Mouse (Mus musculus) granulocyte monocyte progenitor cell, adult 5-6 weeks (primary cell): ENCODE data around the gene Rxra. TPM values are rescaled to one million over a fixed set of nuclear protein-coding genes. Genes with fewer than 3 reads are reported as not detected.

Experiments used
- ATAC-seq: replicated peaks from 2 replicates; pipeline ENCODE4 v1.8.0; 2016; ENCODE audit warnings: mild to moderate bottlenecking, moderate TSS enrichment, inconsistent platforms; ENCODE audit not compliant: poor library complexity, severe bottlenecking
- total RNA-seq, 2 experiments: library from RNA; stranded (forward) in 1 of 2; stranded (reverse) in 1 of 2; fragments of 200-712, 200-1000 nt in 1 of 2; fragments of >200 nt in 1 of 2; fragmentation: Nextera tagmentation in 1 of 2; gene quantifications; 2 replicates each; pipeline ENCODE4 v1.2.3; 2014 to 2017

Gene Rxra
- total RNA-seq, 2 experiments from 2014 or later: 0.77 to 1.8 TPM

GRCm38 (mm10) chr2:27692608-27693007 is 16.4 kb downstream of the Rxra start:
- no peak for ATAC-seq

- peak; percentile 55 for ATAC-seq
Measured at GRCm38 (mm10) chr2:27693684-27694083, 17.4 kb downstream of the Rxra start.

- ATAC-seq: no peak
Measured at GRCm38 (mm10) chr2:27699574-27699973, 23.3 kb downstream of the Rxra start.

- ATAC-seq: peak; percentile 16; the same call in 1 of the 2 replicates
Measured at GRCm38 (mm10) chr2:27702283-27702682, 26.0 kb downstream of the Rxra start.

- ATAC-seq: no peak; the same call in 1 of the 2 replicates
Measured at GRCm38 (mm10) chr2:27702904-27703666, 26.8 kb downstream of the Rxra start.

- ATAC-seq: no peak
Measured at GRCm38 (mm10) chr2:27703852-27704640, 27.8 kb downstream of the Rxra start.

- ATAC-seq: no peak
Measured at GRCm38 (mm10) chr2:27704641-27705040, 28.4 kb downstream of the Rxra start.

GRCm38 (mm10) chr2:27710871-27711382 is 34.7 kb downstream of the Rxra start:
- ATAC-seq: no peak

GRCm38 (mm10) chr2:27712626-27713025 is 36.4 kb downstream of the Rxra start:
- ATAC-seq: no peak

- ATAC-seq: no peak
Measured at GRCm38 (mm10) chr2:27713378-27713777, 37.1 kb downstream of the Rxra start.

GRCm38 (mm10) chr2:27714131-27714530 is 37.9 kb downstream of the Rxra start:
- ATAC-seq: peak; percentile 68

GRCm38 (mm10) chr2:27715221-27715620 is 39.0 kb downstream of the Rxra start:
- 0 out of 2 replicates have a peak, but pooled peaks have one; percentile 9 for ATAC-seq

GRCm38 (mm10) chr2:27716339-27716738 is 40.1 kb downstream of the Rxra start:
- ATAC-seq: peak; percentile 28; the same call in 1 of the 2 replicates

GRCm38 (mm10) chr2:27718191-27718590 is 42.0 kb downstream of the Rxra start:
- no peak for ATAC-seq

GRCm38 (mm10) chr2:27719601-27720000 is 43.4 kb downstream of the Rxra start:
- ATAC-seq: no peak

GRCm38 (mm10) chr2:27721611-27722010 is 45.4 kb downstream of the Rxra start:
- ATAC-seq: no peak

GRCm38 (mm10) chr2:27724729-27725316 is 48.6 kb downstream of the Rxra start:
- ATAC-seq: peak; percentile 73

GRCm38 (mm10) chr2:27727994-27728854 is 52.0 kb downstream of the Rxra start:
- no peak for ATAC-seq

- no peak for ATAC-seq
Measured at GRCm38 (mm10) chr2:27729009-27729408, 52.8 kb downstream of the Rxra start.
